Mouse (Mus musculus) brain, embryonic 18.5 days (tissue): ENCODE measurements around the gene Pias1.
"Not testable (repeated sequence)": the region's sequence is repeated elsewhere in the genome, so short reads cannot be mapped to it uniquely, and the experiment has no call there.

Experiments used
- DNase-seq: peaks from one replicate; pipeline ENCODE4 v3.0.0-alpha.2; 2012; ENCODE audit warnings: low read depth, low spot score

Pias1 gene

DNA sequence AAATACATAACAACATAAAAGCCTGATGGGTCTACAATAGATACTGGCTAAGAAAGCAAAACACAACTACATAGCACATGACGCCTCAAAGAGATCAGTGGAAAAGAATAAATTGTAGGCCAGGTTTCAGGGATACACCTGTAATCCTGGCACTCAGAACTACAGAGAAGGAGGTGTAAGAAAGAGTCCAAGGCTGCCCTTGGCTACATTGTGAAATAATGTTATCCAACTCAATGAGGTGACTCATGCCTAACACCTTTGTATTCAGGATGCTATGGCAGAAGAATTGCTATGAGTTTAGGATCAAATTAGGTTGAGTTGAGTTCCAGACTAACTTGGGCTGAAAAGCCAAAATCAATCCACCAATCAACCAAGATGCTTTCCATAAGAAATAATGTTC lies 43.7 kb downstream of the Pias1 start:
- no peak for DNase-seq

DNA sequence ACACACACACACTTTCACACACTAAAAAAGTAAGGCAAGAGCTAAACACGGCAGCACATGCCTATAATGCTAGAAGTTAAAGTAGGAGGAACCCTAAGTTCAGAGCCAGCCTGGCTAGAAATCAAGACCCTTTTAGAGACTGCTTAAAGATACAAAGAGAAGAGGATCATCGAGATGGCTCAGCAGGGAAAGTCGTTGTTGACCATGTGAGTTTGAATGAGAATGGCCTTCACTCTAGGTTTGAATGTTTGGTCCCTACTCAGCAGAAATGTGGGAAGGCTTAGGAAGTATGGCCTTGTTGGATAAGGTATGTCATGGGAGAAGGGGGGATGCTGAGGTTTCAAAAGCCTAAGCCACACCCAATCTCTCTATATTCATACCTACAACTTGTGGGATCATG lies 46.8 kb downstream of the Pias1 start:
- no peak for DNase-seq

DNA sequence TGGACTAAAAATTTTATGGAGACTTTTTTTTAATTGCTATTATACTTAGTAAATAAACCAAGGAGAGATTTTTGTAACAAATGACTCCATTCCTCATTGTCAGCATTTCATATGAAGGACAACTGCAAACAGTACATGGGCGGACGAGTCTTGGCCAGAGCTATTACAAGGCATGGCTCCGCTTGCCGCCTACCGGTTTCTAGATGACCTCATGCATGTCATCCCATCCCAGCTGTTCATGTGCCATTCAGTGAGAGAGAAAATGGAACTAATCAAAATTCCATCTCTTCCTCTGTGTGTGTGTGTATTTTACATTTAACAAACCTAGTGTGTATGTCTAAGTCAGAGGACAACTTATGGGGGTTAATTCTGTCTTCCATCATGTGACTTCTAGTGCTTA lies 51.9 kb downstream of the Pias1 start:
- DNase-seq: no peak

DNA sequence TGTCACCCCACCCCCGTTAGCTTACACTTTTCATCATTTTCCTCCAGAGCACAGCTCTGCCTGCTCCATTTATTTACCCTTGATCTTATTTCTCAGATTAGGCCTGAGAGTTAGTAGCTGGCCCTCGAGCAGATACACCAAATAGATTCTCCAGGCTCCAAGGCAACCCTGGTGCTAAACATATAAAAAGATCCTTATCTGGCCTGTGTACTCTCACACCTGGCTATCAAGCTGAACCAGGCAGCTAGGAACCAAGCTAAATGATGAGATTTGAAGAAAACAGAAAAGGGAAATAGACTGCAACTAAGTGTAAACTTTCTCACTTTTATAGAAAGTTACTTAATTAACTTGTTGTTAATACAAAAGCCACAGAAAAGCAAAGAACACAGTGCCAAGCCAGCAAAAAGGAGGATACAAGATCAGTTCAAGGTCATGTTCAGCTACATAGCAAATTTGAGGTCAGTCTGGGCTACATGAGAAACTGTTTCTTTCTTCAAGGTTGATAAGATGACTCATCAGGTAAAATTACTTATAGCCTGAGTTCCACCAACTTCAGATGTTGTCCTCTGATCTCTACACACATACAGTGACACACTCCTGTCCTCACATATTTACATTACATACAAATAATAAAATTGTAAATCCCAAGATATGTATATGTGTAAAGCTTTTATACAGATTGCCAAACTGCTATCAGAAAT lies 52.9 kb downstream of the Pias1 start:
- no peak for DNase-seq

GRCm38 (mm10) chr9:62932575-62933339 lies 55.0 kb downstream of the Pias1 start:
- no peak for DNase-seq

GRCm38 (mm10) chr9:62924886-62925610 lies 62.7 kb downstream of the Pias1 start:
- no peak for DNase-seq

DNA sequence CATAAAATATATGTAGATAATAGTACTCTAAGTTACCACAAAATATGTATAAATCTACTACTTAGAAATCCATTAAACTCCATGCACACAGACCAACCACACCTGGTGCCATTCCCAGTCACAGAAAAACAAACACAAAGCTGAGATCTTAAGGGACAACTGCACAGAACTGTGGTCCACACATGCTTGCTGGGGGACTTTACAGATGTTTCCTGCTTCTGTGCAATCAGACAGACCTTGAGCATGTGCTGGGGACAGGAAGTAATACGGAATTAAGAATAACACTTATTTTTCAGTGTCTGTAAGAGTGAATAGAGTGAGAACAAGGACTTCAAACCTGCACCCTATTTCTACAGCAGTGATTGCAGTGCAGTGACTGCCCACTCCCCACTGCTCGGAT lies 66.8 kb downstream of the Pias1 start:
- DNase-seq: no peak

GRCm38 (mm10) chr9:62917059-62917458 lies 70.7 kb downstream of the Pias1 start:
- DNase-seq: no peak

DNA sequence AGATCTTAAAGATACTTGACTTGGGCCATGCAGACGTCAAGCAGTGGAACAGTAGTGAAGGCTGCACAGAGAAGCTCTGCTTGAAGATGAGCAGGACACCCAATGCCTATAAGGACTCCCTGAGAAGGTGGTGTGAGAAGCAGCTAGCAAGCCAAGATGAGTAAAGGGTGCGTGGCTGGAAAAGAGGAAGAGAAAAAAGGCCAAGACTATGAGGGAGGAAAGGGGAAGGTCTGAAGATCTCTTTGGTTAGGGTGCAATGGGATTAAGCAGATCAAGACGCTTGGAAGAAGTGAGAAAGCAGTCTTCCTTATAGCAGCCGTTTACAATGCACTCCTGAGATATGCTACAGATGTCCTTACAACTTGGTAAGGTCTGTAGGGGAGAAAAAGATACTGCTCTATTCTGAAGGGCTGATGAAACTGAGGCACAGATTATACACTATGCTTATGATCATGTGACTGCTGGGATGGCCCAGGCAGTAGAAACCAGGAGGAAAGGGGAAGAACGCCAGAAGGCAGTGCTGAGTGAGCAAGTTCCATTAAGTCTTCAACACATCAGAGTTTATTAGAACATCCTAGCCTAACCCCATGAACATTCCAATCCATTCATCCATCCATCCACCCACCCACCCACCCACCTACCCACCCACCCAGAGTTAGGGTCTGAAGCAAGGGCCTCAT lies 74.2 kb downstream of the Pias1 start:
- no peak for DNase-seq

- DNase-seq: no peak
Observed at GRCm38 (mm10) chr9:62905039-62905438, 82.7 kb downstream of the Pias1 start.

GRCm38 (mm10) chr9:62903841-62904240 lies 83.9 kb downstream of the Pias1 start:
- no peak for DNase-seq

GRCm38 (mm10) chr9:62901736-62902135 lies 86.0 kb downstream of the Pias1 start:
- DNase-seq: no peak

DNA sequence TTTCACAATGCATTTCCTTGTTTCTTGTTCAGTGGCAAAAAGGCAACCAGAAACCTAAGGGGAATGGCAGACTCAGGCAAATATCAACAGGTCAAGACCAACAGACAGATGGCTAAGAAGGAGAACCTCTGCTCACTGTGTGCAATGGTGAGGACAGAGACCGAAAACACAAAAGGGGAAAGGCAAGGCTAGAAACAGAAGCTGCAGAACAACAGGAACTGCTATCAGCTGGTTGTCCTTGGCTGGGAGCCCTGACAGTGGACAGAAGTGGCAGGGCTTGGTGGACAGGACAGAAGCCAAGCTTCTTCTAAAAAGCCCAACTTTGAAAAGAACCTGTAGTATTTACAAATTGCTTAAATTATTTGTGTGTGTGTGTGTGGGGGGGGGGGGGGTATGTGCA lies 93.2 kb downstream of the Pias1 start:
- DNase-seq: no peak

GRCm38 (mm10) chr9:62881871-62882270 lies 105.9 kb downstream of the Pias1 start:
- DNase-seq: no peak

- no peak for DNase-seq
Observed at GRCm38 (mm10) chr9:62877825-62878224, 109.9 kb downstream of the Pias1 start.

DNA sequence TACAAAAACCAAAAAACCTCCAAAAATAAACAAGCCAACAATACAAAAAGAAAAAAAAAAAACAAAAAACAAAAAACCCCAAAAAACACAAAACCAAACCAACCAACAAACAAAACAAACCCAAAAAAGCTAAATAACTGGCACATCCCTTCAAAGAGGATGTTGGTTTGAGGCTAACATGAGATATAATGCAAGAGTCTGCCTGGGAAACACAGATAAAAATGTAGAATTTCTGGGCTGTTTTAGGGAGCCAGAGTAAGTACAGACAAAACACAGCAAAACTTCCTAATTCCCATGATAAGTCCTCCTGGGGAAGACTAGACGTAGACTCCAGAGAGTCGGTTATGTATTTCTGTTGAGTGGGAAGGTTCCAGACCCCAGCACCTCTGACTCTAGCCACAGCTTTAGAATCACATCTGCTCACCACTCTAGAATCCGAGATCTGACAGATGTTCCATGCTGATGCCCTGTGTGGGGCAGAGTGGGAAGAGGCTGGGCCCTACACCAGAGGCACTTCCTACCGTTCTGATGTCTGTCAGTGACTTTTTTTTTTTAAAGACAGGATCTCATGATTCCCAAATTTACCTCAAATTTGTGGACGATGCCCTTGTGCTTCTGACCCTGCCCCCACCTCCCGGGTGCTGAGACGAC lies 110.6 kb downstream of the Pias1 start:
- DNase-seq: no peak

- DNase-seq: no peak
Observed at GRCm38 (mm10) chr9:62870728-62871127, 117.0 kb downstream of the Pias1 start.

DNA sequence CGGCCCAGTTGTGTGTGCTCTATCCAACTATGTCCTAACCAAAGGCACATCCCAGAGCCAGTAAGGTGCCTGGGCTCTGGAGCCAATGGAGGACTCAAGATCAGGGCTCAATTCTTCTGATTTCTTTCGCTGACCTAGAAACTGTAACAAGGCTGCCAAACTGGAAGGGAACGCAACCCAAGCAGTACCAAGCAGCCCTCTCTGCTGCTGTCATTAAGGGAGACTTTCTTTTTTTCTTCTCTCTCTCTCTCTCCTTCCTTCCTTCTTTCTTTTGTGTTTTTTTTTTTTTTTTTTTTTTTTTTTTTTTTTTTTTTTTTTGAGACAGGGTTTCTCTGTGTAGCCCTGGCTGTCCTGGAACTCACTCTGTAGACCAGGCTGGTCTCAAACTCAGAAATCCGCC lies 118.5 kb downstream of the Pias1 start:
- DNase-seq: not testable (repeated sequence)

DNA sequence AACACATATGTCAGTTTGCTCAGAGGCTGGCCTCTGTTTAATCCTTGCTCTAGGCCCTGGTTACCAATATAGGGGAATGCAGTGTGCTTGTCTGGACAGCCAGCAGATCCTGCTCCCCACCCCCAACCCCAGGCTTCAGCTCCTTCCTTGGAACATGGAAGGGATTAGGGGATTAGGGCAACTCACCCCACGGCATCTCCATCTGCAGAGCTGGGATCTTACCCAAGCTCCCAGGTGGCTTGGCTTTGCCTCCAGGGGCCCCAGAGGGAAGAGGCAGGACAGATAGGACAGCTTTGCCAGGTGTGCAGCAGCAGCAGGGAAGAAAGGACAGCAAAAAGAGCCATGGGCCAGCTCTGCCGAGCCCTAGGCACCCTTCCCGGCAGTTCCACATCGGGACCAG lies 126.9 kb downstream of the Pias1 start:
- DNase-seq: no peak

- DNase-seq: not testable (repeated sequence)
Observed at GRCm38 (mm10) chr9:62860102-62860501, 127.6 kb downstream of the Pias1 start.

DNA sequence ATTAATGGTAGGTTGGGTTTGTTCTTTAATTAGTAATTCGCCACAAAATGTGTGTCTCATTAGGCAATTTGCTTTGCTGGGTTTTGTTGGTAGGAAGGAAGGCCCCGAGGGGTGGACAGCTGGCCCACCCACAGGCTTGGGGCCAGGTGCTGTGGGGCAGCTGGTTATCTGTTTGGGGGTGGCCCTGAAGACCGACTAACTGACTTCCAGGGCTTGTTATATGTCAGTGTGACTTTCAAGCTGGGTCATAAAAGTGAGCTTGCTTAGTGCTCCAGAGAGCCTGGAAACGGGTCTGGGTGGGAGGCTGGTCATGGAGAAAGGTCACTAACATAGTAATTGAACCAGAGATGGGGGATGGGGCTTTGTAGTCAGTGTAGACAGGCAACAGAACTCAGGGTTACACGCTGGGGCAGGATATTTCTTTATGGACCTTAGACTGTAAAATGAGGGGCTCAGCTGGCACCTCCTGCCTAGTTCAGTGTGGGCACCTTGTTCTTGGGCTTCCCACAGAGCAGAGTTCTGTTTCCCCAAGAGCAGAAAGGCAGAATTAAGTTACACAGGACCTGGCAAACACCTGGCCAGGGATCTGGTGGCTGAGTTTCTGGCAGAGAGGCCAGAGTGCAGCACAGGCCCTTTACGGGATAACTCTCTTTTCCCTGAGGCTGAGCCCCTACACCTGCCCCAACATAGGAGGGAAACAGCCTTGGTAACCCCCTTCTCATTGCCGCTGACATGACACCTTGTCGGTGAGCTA lies 129.3 kb downstream of the Pias1 start:
- no peak for DNase-seq
